Mouse (Mus musculus): Measurements from ENCODE around the gene Ip6k1.
A peak's percentile ranks its signal among the peaks of the same experiment; 100 is the strongest.

Ip6k1 gene

DNA sequence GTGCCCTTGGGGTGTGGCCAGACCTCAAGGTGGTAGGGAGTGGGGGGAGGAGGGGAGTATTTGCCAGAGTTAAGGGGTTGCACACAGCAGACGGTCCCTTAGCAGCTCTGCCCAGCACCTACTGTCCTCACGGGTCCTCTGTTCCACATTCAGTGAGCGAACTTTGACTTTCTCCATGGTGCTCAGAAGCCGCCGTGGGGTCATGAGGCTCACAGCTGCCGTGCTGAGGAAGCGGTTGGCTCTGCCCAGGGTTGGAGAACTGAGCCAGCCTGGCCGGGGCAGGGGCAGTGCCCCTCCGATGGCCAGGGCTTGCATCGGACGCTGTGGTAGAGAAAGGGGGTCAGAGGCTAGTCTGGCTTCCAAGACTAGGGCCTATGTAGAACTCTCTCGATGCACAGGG is 61.1 kb downstream of the Ip6k1 start:
- DNase-seq, result peak; percentile 49

GRCm38 (mm10) chr9:108065491-108066011 is 63.2 kb downstream of the Ip6k1 start:
- peak; percentile 88 for DNase-seq

DNA sequence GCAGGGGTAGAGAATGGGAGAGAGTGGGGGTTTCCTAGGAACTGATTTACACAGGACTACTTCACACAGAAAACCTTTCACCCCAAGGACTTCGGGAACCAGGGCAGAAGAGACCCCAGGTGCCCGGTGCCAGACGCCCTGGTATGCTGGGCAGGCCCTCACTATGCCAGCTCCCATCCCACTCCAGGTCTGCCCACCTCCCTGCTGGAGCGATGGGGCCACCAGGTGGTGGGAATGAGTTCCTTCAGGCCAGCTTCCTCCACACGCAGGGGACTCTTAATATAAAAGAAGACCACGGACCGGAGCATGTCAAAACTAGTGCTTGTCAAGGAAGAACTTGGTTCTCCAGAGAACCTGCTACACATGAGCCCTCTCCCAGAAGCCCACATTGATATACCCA is 64.9 kb downstream of the Ip6k1 start:
- peak; percentile 64 for DNase-seq

DNA sequence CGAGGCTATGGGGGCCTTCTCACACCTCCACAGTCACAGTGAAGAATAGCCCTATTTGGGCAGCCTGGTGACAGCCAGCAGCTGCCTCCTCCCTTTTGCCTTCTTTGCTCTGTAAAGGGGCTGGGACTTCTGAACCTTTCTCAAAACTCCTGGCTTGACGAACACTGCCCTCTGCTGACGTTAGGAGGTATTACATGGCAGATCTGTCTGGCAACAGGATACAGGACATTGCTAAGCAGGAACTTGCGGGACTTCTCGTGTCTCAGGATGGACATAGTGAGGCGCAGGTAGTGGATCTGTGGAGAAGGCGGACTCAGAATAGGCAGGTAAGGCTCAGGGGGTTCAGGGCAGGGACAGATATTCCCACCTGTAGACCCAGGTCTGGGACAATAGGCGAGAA is 65.6 kb downstream of the Ip6k1 start:
- peak; percentile 88 for DNase-seq

- DNase-seq, result peak; percentile 61
These were observed 66.7 kb downstream of the Ip6k1 start for GRCm38 (mm10) chr9:108069007-108069406.

GRCm38 (mm10) chr9:108069529-108069928 is 67.2 kb downstream of the Ip6k1 start:
- peak; percentile 60 for DNase-seq

DNA sequence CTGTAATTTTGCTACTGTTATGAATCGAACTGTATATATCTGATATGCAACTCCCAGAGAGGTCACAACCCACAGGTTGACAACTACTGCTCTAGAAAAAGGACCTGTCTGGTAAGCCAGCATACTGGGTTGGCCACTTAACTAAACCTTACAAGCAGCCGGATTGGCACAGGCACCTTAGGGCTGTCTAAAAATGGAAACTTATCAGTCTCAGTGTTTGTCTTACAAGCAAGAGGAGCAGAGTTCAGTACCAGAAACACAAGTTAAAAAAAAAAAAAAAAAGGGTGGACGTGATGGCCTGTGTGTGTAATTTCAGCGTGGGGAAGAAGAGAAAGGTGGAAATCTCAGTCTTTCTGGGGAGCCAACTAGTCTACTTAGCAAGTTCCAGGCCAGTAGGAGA is 69.5 kb downstream of the Ip6k1 start:
- DNase-seq, result no peak

GRCm38 (mm10) chr9:108072481-108072924 is 70.2 kb downstream of the Ip6k1 start:
- DNase-seq, result peak; percentile 77

- peak; percentile 96 for DNase-seq
These were observed 71.0 kb downstream of the Ip6k1 start for GRCm38 (mm10) chr9:108073141-108073930.

DNA sequence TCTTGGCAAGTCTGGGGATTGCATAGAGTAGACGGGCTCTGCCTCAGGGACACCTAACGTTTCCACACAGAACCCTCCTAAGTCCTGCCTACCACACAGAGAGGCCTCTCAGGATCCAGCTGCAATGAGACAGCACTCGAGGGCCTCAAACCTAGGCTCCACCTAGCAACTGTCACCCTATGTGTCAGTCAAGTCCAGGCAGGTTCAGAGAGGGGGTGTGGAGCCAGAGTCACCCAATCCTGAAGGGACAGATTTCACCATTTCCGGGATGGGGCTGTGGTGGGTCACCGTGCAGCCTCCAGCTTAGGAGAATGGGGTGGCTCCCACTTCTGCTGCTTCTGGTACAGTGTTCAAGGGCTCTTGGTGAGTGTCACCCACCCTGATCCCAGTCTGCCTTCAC is 77.9 kb downstream of the Ip6k1 start, which contains the start of gene Mst1:
Gene Mst1, plus strand, starts transcription at position 269 of the 400 bp plus-strand sequence.
- DNase-seq, result no peak

GRCm38 (mm10) chr9:108082549-108082948 is 80.2 kb downstream of the Ip6k1 start:
- peak; percentile 66 for DNase-seq

DNA sequence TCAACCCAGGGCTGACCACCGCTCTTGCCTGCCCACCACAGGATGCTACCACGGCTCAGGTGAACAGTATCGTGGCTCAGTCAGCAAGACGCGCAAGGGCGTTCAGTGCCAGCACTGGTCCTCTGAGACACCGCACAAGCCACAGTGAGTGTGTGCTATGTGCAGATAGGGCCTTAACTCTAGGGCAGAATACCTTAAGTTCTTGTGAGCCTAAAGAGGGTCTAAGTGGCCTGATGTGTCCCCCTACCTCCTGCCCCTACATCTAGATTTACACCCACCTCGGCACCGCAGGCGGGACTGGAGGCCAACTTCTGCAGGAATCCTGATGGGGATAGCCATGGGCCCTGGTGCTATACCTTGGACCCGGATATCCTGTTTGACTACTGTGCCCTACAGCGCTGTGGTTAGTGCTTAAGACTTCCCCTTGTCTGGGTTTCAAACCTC is 80.7 kb downstream of the Ip6k1 start, which contains the start of gene Rnf123:
Gene Rnf123, minus strand, starts transcription at position 359 of the 444 bp plus-strand sequence.
- no peak for DNase-seq

DNA sequence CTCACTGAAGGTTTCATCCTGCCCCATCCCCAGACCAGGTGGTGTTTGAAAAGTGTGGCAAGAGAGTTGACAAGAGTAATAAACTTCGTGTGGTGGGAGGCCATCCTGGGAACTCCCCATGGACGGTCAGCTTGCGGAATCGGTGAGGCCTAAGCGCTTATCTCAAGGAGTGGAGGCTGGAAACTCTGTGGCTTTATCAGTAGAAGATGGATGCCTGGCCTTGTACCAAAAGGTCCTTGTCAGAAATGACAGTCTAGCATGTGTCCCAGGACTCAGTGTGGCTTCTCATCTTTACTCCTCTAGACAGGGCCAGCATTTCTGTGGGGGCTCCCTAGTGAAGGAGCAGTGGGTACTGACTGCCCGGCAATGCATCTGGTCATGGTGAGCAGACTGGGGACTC is 81.3 kb downstream of the Ip6k1 start:
- DNase-seq, result no peak

- no peak for DNase-seq
These were observed 83.0 kb downstream of the Ip6k1 start for GRCm38 (mm10) chr9:108085261-108085660.

GRCm38 (mm10) chr9:108090611-108091120 is 88.4 kb downstream of the Ip6k1 start:
- DNase-seq, result no peak

- DNase-seq, result peak; percentile 64
These were observed 91.3 kb downstream of the Ip6k1 start for GRCm38 (mm10) chr9:108093586-108093985.

- DNase-seq, result peak; percentile 95
These were observed 92.1 kb downstream of the Ip6k1 start, which contains the start of gene Apeh for GRCm38 (mm10) chr9:108094184-108094941. Gene Apeh (minus strand): TSS chr9:108094606.

GRCm38 (mm10) chr9:108094998-108095411 is 92.7 kb downstream of the Ip6k1 start:
- peak; percentile 64 for DNase-seq

GRCm38 (mm10) chr9:108095518-108095917 is 93.2 kb downstream of the Ip6k1 start:
- DNase-seq, result peak; percentile 72

DNA sequence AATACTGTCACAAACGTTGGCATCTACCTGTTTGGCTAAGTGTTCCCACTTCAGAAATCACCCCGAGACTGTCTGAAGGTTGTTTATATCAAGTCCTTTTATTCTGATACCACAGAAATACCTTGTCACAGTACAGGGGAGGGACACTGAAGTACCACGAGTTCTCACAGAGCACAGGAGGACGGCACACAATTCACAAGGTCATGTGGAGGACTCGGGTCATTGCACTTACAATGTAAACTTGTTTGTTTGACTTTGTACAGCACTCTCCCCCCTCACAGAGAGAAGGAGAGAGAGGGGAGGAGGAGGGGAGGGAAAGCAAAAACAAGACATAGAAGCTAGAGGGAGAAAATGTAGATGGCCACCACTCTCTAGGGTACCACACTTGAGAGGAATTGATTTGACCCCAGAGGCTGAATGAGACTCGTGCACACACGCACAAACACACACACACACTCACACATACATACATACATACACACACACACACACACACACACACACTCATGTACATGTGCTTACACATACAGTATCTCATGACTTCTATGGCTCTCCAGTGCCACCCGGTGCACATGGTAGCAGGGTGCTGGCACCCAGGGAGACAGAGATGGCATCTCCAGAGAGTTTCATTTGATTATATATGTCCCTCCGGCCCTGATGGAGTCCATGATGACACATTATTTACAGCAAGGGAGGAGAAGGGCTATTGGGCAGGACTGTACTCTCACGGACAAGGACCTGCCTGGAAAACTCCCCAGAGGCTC is 93.8 kb downstream of the Ip6k1 start:
- DNase-seq, result no peak

All from cerebellum, adult 11-12 months (tissue).